Mouse (Mus musculus) forebrain, postnatal 0 days (tissue): ENCODE results near the gene Isyna1. TPM values are rescaled to one million over a fixed set of nuclear protein-coding genes. Genes with fewer than 3 reads are reported as not detected.

ENCODE experiments used
- ATAC-seq: fragments of 200-750 bp; cut with Nextera tagmentation; 2 replicates; pipeline ENCODE4 v1.8.0; 2017; ENCODE audit warnings: mild to moderate bottlenecking, moderate library complexity
- DNase-seq: peaks from one replicate; pipeline ENCODE4 v3.0.0-alpha.2; 2015
- H3K27ac ChIP-seq: fragments of 300-500 bp; sonication (generic); 2 replicates; pipeline ENCODE4 v1.5.1; 2014; ENCODE audit warnings: low read depth, mild to moderate bottlenecking, antibody characterized with exemption, low read length, moderate library complexity, mixed read lengths
- H3K27me3 ChIP-seq: fragments of 300-500 bp; sonication (generic); 2 replicates; pipeline ENCODE4 v1.6.1; 2014; ENCODE audit warnings: mild to moderate bottlenecking, low read length, mixed read lengths; ENCODE audit not compliant: insufficient read depth
- H3K36me3 ChIP-seq: fragments of 300-500 bp; sonication (generic); 2 replicates; pipeline ENCODE4 v1.6.1; 2014; ENCODE audit warnings: mild to moderate bottlenecking, moderate library complexity; ENCODE audit not compliant: insufficient read depth
- H3K4me1 ChIP-seq: fragments of 300-500 bp; sonication (generic); 2 replicates; pipeline ENCODE4 v1.6.1; 2014; ENCODE audit warnings: antibody characterized with exemption; ENCODE audit not compliant: insufficient read depth
- H3K4me2 ChIP-seq: fragments of 300-500 bp; sonication (generic); 2 replicates; pipeline ENCODE4 v1.6.1; 2014; ENCODE audit warnings: low read depth, mild to moderate bottlenecking, moderate library complexity
- H3K4me3 ChIP-seq: fragments of 300-500 bp; sonication (generic); 2 replicates; pipeline ENCODE4 v1.5.1; 2014; ENCODE audit warnings: low read depth, low read length, mixed read lengths
- H3K9ac ChIP-seq: fragments of 300-500 bp; sonication (generic); 2 replicates; pipeline ENCODE4 v1.6.1; 2014; ENCODE audit warnings: mild to moderate bottlenecking
- H3K9me3 ChIP-seq: fragments of 300-500 bp; sonication (generic); 2 replicates; pipeline ENCODE4 v1.6.1; 2016; ENCODE audit warnings: low read length
- CTCF ChIP-seq: sonication (generic); IDR thresholded peaks from 2 replicates; pipeline ENCODE4 v1.5.1; 2016; ENCODE audit warnings: antibody characterized with exemption, control low read depth, low read depth
- WGBS: fragments of 180-500 bp; shearing (Covaris S2); extraction: QIAGEN DNeasy Blood & Tissue Kit; methylation state at CpG from one replicate; pipeline ENCODE4 v1.1.7; 2014; 5-methylcytosine and 5-hydroxymethylcytosine counted together
- polyA plus RNA-seq: library from polyadenylated mRNA; unstranded; fragments of >200 nt; fragmentation: Nextera tagmentation; extraction: Ambion mirVana; gene quantifications from 2 replicates; pipeline ENCODE4 v1.2.1, GENCODE M21; 2015
- total RNA-seq: library from RNA; depleted of rRNA; stranded (reverse); fragments of >200 nt; gene quantifications from 2 replicates; pipeline ENCODE4 v1.2.3, GENCODE M21; 2014; rRNA removed

Gene Isyna1
- total and polyA plus RNA-seq, 2 experiments from 2014 or later: 106 to 136 TPM

GRCm38 (mm10) chr8:70643019-70643418 is 48.8 kb downstream of the Isyna1 start:
- no peak overlapping the region for H3K9ac ChIP-seq
- DNase-seq: no peak

DNA sequence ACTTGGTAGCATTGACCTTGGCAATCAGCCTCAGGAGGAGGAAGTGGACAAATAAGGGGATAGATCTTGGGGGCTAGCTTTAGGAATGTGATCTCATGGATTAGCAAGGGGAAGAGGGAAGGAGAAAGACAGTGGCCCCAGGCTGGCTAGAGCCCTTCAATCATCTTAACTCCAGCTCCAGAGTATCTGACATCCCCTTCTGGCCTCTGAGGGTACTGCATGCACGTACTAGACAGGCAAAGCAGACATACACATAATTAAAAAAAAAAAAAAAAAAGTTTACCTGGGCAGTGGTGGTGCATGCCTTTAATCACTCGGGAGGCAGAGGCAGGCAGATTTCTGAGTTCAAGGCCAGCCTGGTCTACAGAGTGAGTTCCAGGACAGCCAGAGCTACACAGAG is 49.9 kb downstream of the Isyna1 start:
- 92% methylated on average over 2 of the region's 2 CpGs for WGBS

More at GRCm38 (mm10) chr8:70643019-70643418, 48.8 kb downstream of the Isyna1 start:
- no peaks in the 10 kb centered on the region for H3K4me1 ChIP-seq
- H3K27ac ChIP-seq: no peak overlapping the region
- H3K4me3 ChIP-seq: no peak overlapping the region
- no peaks in the 10 kb centered on the region for H3K9me3 ChIP-seq
- 74% methylated on average over 3 of the region's 3 CpGs for WGBS
- no peaks in the 10 kb centered on the region for H3K27me3 ChIP-seq
- no peak for TF ChIP-seq CTCF
- no peak for ATAC-seq
- no peak overlapping the region for H3K4me2 ChIP-seq
- no peaks in the 10 kb centered on the region for H3K36me3 ChIP-seq

DNA sequence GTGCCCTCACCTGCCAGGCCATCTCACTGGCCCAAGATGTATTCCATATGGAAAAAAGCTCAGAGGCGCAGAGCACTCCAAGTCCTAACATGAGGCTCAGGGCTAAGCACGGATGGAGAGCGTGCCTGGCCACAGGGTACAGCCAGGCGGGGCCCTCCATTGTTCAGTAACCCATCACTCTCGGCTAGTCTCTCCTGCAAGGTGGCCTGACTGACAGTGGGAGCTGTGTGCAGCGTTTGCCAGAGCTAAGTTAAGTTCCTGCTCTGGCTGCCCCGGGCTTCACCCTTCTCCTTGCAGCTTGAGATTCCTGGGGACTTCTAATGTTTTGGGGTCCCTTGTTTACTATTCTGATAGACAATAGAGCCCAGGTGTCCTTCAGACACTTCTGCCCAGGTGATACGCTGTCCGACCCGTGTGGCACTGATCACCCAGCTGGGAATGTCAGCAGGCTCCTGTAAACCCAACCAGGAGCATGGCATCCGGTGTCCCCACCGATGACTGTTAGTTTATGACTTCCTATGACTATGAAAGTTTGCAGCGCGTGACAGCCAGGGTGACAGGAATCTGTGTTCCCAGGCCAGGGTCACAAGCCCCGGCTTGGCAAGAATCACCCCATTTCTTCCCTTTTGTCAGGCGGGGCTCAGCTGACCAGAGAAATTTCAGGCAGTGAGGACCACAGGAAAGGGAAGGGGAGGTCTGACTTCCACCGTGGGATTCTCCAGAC is 51.5 kb downstream of the Isyna1 start:
- Histone ChIP-seq H3K9ac (no peak overlapping the region), H3K4me3 (no peak overlapping the region), H3K4me2 (no peak overlapping the region), H3K4me1 (peaks cover 3% of the 10 kb centered on the region; the same call in 1 of the 2 replicates), H3K36me3 (peaks cover 5% of the 10 kb centered on the region), H3K9me3 (no peaks in the 10 kb centered on the region), H3K27ac (no peak overlapping the region), H3K27me3 (no peaks in the 10 kb centered on the region)
- 64% methylated on average over 17 of the region's 17 CpGs for WGBS
- TF ChIP-seq CTCF: no peak
- ATAC-seq (no peak), DNase-seq (no peak)

More for the DNA sequence above, 49.9 kb downstream of the Isyna1 start:
- TF ChIP-seq CTCF: peak; percentile 29
- Histone ChIP-seq H3K4me1 (no peaks in the 10 kb centered on the region), H3K4me2 (no peak overlapping the region), H3K27me3 (no peaks in the 10 kb centered on the region), H3K27ac (no peak overlapping the region), H3K36me3 (no peaks in the 10 kb centered on the region), H3K9me3 (no peaks in the 10 kb centered on the region), H3K4me3 (no peak overlapping the region), H3K9ac (no peak overlapping the region)
- ATAC-seq: no peak
- no peak for DNase-seq

DNA sequence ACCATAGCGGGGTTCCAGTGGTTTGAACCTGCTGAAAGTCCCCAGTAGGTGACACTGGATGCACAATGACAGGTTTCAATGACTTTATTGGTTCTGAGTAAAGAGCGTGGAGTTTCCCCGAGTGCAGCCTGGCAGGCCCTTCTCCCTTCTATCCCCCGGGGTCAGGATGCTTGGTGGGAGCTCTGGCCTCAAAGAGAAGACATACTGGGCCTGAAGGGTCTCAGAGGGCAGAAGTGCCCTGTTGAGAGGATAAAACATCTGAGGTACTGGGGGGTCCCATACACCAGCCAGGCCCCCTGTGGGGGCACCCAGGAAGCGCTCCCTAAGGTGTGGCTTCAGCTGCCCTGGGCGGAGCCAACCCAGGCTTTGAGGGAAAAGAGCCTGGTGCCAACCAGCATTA is 52.2 kb downstream of the Isyna1 start:
- Histone ChIP-seq H3K9ac (no peak overlapping the region), H3K27ac (no peak overlapping the region), H3K27me3 (no peaks in the 10 kb centered on the region), H3K4me3 (no peak overlapping the region), H3K4me1 (peaks cover 3% of the 10 kb centered on the region; the same call in 1 of the 2 replicates), H3K9me3 (no peaks in the 10 kb centered on the region), H3K4me2 (no peak overlapping the region), H3K36me3 (peaks cover 12% of the 10 kb centered on the region)
- TF ChIP-seq CTCF: no peak
- 76% methylated on average over 6 of the region's 6 CpGs for whole genome bisulfite sequencing
- DNase-seq (no peak), ATAC-seq (no peak)

GRCm38 (mm10) chr8:70646775-70647174 is 52.6 kb downstream of the Isyna1 start:
- H3K27ac ChIP-seq: no peak overlapping the region
- H3K9ac ChIP-seq: no peak overlapping the region
- no peak overlapping the region for H3K4me3 ChIP-seq
- H3K9me3 ChIP-seq: no peaks in the 10 kb centered on the region
- no peak for TF ChIP-seq CTCF
- DNase-seq (no peak), ATAC-seq (no peak)
- no peak overlapping the region for H3K4me2 ChIP-seq
- peaks cover 15% of the 10 kb centered on the region for H3K36me3 ChIP-seq
- no peaks in the 10 kb centered on the region for H3K27me3 ChIP-seq
- peaks cover 3% of the 10 kb centered on the region; the same call in 1 of the 2 replicates for H3K4me1 ChIP-seq

Other genes starting within 250 kb of the Isyna1 start
- 28.1 and 38.7 TPM in 2 replicates for gene Upf1, start 241.1 kb upstream of the Isyna1 start, total RNA-seq
- 7.1 and 9.0 TPM in 2 replicates for gene Upf1, start 241.1 kb upstream of the Isyna1 start, polyA plus RNA-seq
- 0.81 TPM in 1 of 2 replicates, not detected in the other for gene Comp, start 220.8 kb upstream of the Isyna1 start, total RNA-seq
- gene Comp, start 220.8 kb upstream of the Isyna1 start, polyA plus RNA-seq: 0.05 and 0.29 TPM in 2 replicates
- 41.2 and 51.7 TPM in 2 replicates for gene Crtc1, start 154.8 kb upstream of the Isyna1 start, total RNA-seq
- gene Crtc1, start 154.8 kb upstream of the Isyna1 start, polyA plus RNA-seq: 43.8 and 52.9 TPM in 2 replicates
- 29.9 and 34.8 TPM in 2 replicates for gene Klhl26, start 117.4 kb upstream of the Isyna1 start, total RNA-seq
- 30.8 and 35.3 TPM in 2 replicates for gene Klhl26, start 117.4 kb upstream of the Isyna1 start, polyA plus RNA-seq
- gene Tmem59l, start 107.0 kb upstream of the Isyna1 start, total RNA-seq: 96.0 and 115 TPM in 2 replicates
- 147 and 150 TPM in 2 replicates for gene Tmem59l, start 107.0 kb upstream of the Isyna1 start, polyA plus RNA-seq
- 6.5 and 20.9 TPM in 2 replicates for gene Crlf1, start 101.2 kb upstream of the Isyna1 start, total RNA-seq
- gene Crlf1, start 101.2 kb upstream of the Isyna1 start, polyA plus RNA-seq: 24.6 and 34.5 TPM in 2 replicates
- gene Rex1bd, start 87.6 kb upstream of the Isyna1 start, total RNA-seq: 130 and 148 TPM in 2 replicates
- gene Rex1bd, start 87.6 kb upstream of the Isyna1 start, polyA plus RNA-seq: 200 and 247 TPM in 2 replicates
- gene Uba52, start 83.6 kb upstream of the Isyna1 start, total RNA-seq: 459 and 595 TPM in 2 replicates
- 808 and 1,035 TPM in 2 replicates for gene Uba52, start 83.6 kb upstream of the Isyna1 start, polyA plus RNA-seq
- 559 and 592 TPM in 2 replicates for gene Fkbp8, start 66.6 kb upstream of the Isyna1 start, total RNA-seq
- gene Fkbp8, start 66.6 kb upstream of the Isyna1 start, polyA plus RNA-seq: 385 and 426 TPM in 2 replicates
- 39.1 and 43.5 TPM in 2 replicates for gene Kxd1, start 66.4 kb upstream of the Isyna1 start, total RNA-seq
- gene Kxd1, start 66.4 kb upstream of the Isyna1 start, polyA plus RNA-seq: 51.6 and 51.9 TPM in 2 replicates
- 16.2 and 18.4 TPM in 2 replicates for gene Ell, start 54.9 kb upstream of the Isyna1 start, total RNA-seq
- gene Ell, start 54.9 kb upstream of the Isyna1 start, polyA plus RNA-seq: 9.7 and 11.0 TPM in 2 replicates
- 197 and 249 TPM in 2 replicates for gene Ssbp4, start 14.5 kb downstream of the Isyna1 start, total RNA-seq
- gene Ssbp4, start 14.5 kb downstream of the Isyna1 start, polyA plus RNA-seq: 204 and 221 TPM in 2 replicates
- gene Lrrc25, start 21.8 kb downstream of the Isyna1 start, total RNA-seq: 1.4 and 2.8 TPM in 2 replicates
- 1.2 TPM in 2 replicates for gene Lrrc25, start 21.8 kb downstream of the Isyna1 start, polyA plus RNA-seq
- 0.90 TPM in 1 of 2 replicates, not detected in the other for gene Gdf15, start 38.1 kb downstream of the Isyna1 start, total RNA-seq
- 0.18 and 0.26 TPM in 2 replicates for gene Gdf15, start 38.1 kb downstream of the Isyna1 start, polyA plus RNA-seq
- gene Pgpep1, start 66.0 kb downstream of the Isyna1 start, total RNA-seq: 22.1 and 23.8 TPM in 2 replicates
- 22.1 and 26.1 TPM in 2 replicates for gene Pgpep1, start 66.0 kb downstream of the Isyna1 start, polyA plus RNA-seq
- 93.7 and 140 TPM in 2 replicates for gene Lsm4, start 78.9 kb downstream of the Isyna1 start, total RNA-seq
- 177 and 231 TPM in 2 replicates for gene Lsm4, start 78.9 kb downstream of the Isyna1 start, polyA plus RNA-seq
- 333 and 392 TPM in 2 replicates for gene Jund, start 104.6 kb downstream of the Isyna1 start, total RNA-seq
- 108 and 114 TPM in 2 replicates for gene Jund, start 104.6 kb downstream of the Isyna1 start, polyA plus RNA-seq
- 0.33 TPM in 1 of 2 replicates, not detected in the other for gene Iqcn, start 109.1 kb downstream of the Isyna1 start, total RNA-seq
- 0.03 and 0.08 TPM in 2 replicates for gene Iqcn, start 109.1 kb downstream of the Isyna1 start, polyA plus RNA-seq
- not detected in 2 replicates for gene Gm3336, start 124.2 kb downstream of the Isyna1 start, total RNA-seq
- not detected in 2 replicates for gene Gm3336, start 124.2 kb downstream of the Isyna1 start, polyA plus RNA-seq
- gene Pde4c, start 129.3 kb downstream of the Isyna1 start, total RNA-seq: 0.48 and 0.62 TPM in 2 replicates
- 0.10 and 0.23 TPM in 2 replicates for gene Pde4c, start 129.3 kb downstream of the Isyna1 start, polyA plus RNA-seq
- gene Rab3a, start 160.3 kb downstream of the Isyna1 start, total RNA-seq: 450 and 499 TPM in 2 replicates
- gene Rab3a, start 160.3 kb downstream of the Isyna1 start, polyA plus RNA-seq: 632 and 673 TPM in 2 replicates
- 33.7 and 39.9 TPM in 2 replicates for gene Mpv17l2, start 166.6 kb downstream of the Isyna1 start, total RNA-seq
- gene Mpv17l2, start 166.6 kb downstream of the Isyna1 start, polyA plus RNA-seq: 60.4 and 61.9 TPM in 2 replicates
- 160 and 170 TPM in 2 replicates for gene Pik3r2, start 182.3 kb downstream of the Isyna1 start, total RNA-seq
- 147 and 153 TPM in 2 replicates for gene Pik3r2, start 182.3 kb downstream of the Isyna1 start, polyA plus RNA-seq
- 26.2 and 60.0 TPM in 2 replicates for gene Mast3, start 210.7 kb downstream of the Isyna1 start, total RNA-seq
- gene Mast3, start 210.7 kb downstream of the Isyna1 start, polyA plus RNA-seq: 20.3 and 25.2 TPM in 2 replicates
- gene Il12rb1, start 214.1 kb downstream of the Isyna1 start, total RNA-seq: 0.05 TPM in 1 of 2 replicates, not detected in the other
- gene Il12rb1, start 214.1 kb downstream of the Isyna1 start, polyA plus RNA-seq: not detected in 2 replicates
- 15.4 and 25.9 TPM in 2 replicates for gene Arrdc2, start 245.3 kb downstream of the Isyna1 start, total RNA-seq
- gene Arrdc2, start 245.3 kb downstream of the Isyna1 start, polyA plus RNA-seq: 5.6 and 7.1 TPM in 2 replicates